Mouse (Mus musculus) embryonic facial prominence, embryonic 11.5 days (tissue): Measurements from ENCODE around the gene Gfer. TPM values are rescaled to one million over a fixed set of nuclear protein-coding genes. Genes with fewer than 3 reads are reported as not detected.

ENCODE experiments used
- polyA plus RNA-seq: library from polyadenylated mRNA; unstranded; fragments of >200 nt; fragmentation: Nextera tagmentation; extraction: Ambion mirVana; gene quantifications from 2 replicates; pipeline ENCODE4 v1.2.1, GENCODE M21; 2014

The Gfer gene
- polyA plus RNA-seq, 1 experiment from 2014 or later, result 52.4 TPM

Other genes starting within 250 kb of the Gfer start
- gene E4f1, start 225.8 kb downstream of the Gfer start, polyA plus RNA-seq, result 10.3 and 11.1 TPM in 2 replicates
- gene Pgp, start 225.8 kb downstream of the Gfer start, polyA plus RNA-seq, result 53.7 and 54.9 TPM in 2 replicates
- 0.42 TPM in 1 of 2 replicates, not detected in the other for gene Bricd5, start 222.3 kb downstream of the Gfer start, polyA plus RNA-seq
- gene Mlst8, start 217.1 kb downstream of the Gfer start, polyA plus RNA-seq, result 30.3 and 32.0 TPM in 2 replicates
- gene Caskin1, start 207.6 kb downstream of the Gfer start, polyA plus RNA-seq, result 2.6 and 2.8 TPM in 2 replicates
- 86.1 and 88.2 TPM in 2 replicates for gene Traf7, start 168.2 kb downstream of the Gfer start, polyA plus RNA-seq
- 1.4 and 1.8 TPM in 2 replicates for gene Rab26, start 161.9 kb downstream of the Gfer start, polyA plus RNA-seq
- gene Pkd1, start 146.3 kb downstream of the Gfer start, polyA plus RNA-seq, result 9.6 and 16.6 TPM in 2 replicates
- gene Tsc2, start 63.5 kb downstream of the Gfer start, polyA plus RNA-seq, result 46.2 and 56.4 TPM in 2 replicates
- gene Nthl1, start 63.5 kb downstream of the Gfer start, polyA plus RNA-seq, result 18.6 and 22.9 TPM in 2 replicates
- gene Slc9a3r2, start 45.8 kb downstream of the Gfer start, polyA plus RNA-seq, result 48.3 and 50.2 TPM in 2 replicates
- gene Npw, start 37.7 kb downstream of the Gfer start, polyA plus RNA-seq, result 0.48 TPM in 1 of 2 replicates, not detected in the other
- gene Zfp598, start 26.5 kb downstream of the Gfer start, polyA plus RNA-seq, result 24.1 and 26.6 TPM in 2 replicates
- 6.2 and 6.6 TPM in 2 replicates for gene Syngr3, start 6.2 kb downstream of the Gfer start, polyA plus RNA-seq
- gene Noxo1, start 78 bp upstream of the Gfer start, polyA plus RNA-seq, result 1.1 and 2.7 TPM in 2 replicates
- gene Tbl3, start 11.5 kb upstream of the Gfer start, polyA plus RNA-seq, result 96.3 and 102 TPM in 2 replicates
- gene Rnf151, start 21.9 kb upstream of the Gfer start, polyA plus RNA-seq, result 0.18 and 0.24 TPM in 2 replicates
- gene Rps2, start 22.0 kb upstream of the Gfer start, polyA plus RNA-seq, result 1,371 and 1,480 TPM in 2 replicates
- gene Ndufb10, start 28.3 kb upstream of the Gfer start, polyA plus RNA-seq, result 191 and 217 TPM in 2 replicates
- not detected in 2 replicates for gene Rpl3l, start 31.7 kb upstream of the Gfer start, polyA plus RNA-seq
- 23.6 and 24.3 TPM in 2 replicates for gene Msrb1, start 40.5 kb upstream of the Gfer start, polyA plus RNA-seq
- gene Hs3st6, start 56.8 kb upstream of the Gfer start, polyA plus RNA-seq, result 4.3 and 4.7 TPM in 2 replicates
- not detected in 2 replicates for gene Meiob, start 108.1 kb upstream of the Gfer start, polyA plus RNA-seq
- gene Hagh, start 144.0 kb upstream of the Gfer start, polyA plus RNA-seq, result 23.2 and 24.1 TPM in 2 replicates
- gene Fahd1, start 154.2 kb upstream of the Gfer start, polyA plus RNA-seq, result 21.7 and 23.0 TPM in 2 replicates
- gene Igfals, start 169.8 kb upstream of the Gfer start, polyA plus RNA-seq, result 0.14 TPM in 2 replicates
- gene Nubp2, start 190.2 kb upstream of the Gfer start, polyA plus RNA-seq, result 61.0 and 63.9 TPM in 2 replicates
- gene Spsb3, start 190.5 kb upstream of the Gfer start, polyA plus RNA-seq, result 34.8 and 39.8 TPM in 2 replicates
- gene Eme2, start 198.9 kb upstream of the Gfer start, polyA plus RNA-seq, result 15.9 and 18.2 TPM in 2 replicates
- gene Mrps34, start 199.0 kb upstream of the Gfer start, polyA plus RNA-seq, result 68.6 and 84.7 TPM in 2 replicates
- gene Nme3, start 200.3 kb upstream of the Gfer start, polyA plus RNA-seq, result 49.4 and 52.8 TPM in 2 replicates
- 22.9 and 26.2 TPM in 2 replicates for gene Mapk8ip3, start 240.8 kb upstream of the Gfer start, polyA plus RNA-seq